Mouse (Mus musculus) embryonic facial prominence, embryonic 15.5 days (tissue): ENCODE data around the gene Cdc7. TPM values are rescaled to one million over a fixed set of nuclear protein-coding genes. Genes with fewer than 3 reads are reported as not detected.

Source experiments
- ATAC-seq: fragments of 200-750 bp; cut with Nextera tagmentation; 2 replicates; pipeline ENCODE4 v1.8.0; 2017; ENCODE audit warnings: low read depth, moderate TSS enrichment; ENCODE audit not compliant: insufficient number of reproducible peaks, low FRiP score, low TSS enrichment
- H3K27ac ChIP-seq: fragments of 300-500 bp; sonication (generic); replicated peaks from 2 replicates; pipeline ENCODE4 v1.5.1; 2015; ENCODE audit warnings: mild to moderate bottlenecking, inconsistent platforms
- H3K27me3 ChIP-seq: fragments of 300-500 bp; sonication (generic); 2 replicates; pipeline ENCODE4 v1.6.1; 2015; ENCODE audit warnings: inconsistent platforms
- H3K36me3 ChIP-seq: fragments of 300-500 bp; sonication (generic); 2 replicates; pipeline ENCODE4 v1.6.1; 2015; ENCODE audit warnings: mild to moderate bottlenecking, inconsistent platforms
- H3K4me1 ChIP-seq: fragments of 300-500 bp; sonication (generic); 2 replicates; pipeline ENCODE4 v1.6.1; 2015; ENCODE audit warnings: inconsistent platforms
- H3K4me2 ChIP-seq: fragments of 300-500 bp; sonication (generic); replicated peaks from 2 replicates; pipeline ENCODE4 v1.6.1; 2015; ENCODE audit warnings: mild to moderate bottlenecking, inconsistent platforms
- H3K4me3 ChIP-seq: fragments of 300-500 bp; sonication (generic); replicated peaks from 2 replicates; pipeline ENCODE4 v1.5.1; 2015; ENCODE audit warnings: mild to moderate bottlenecking, inconsistent platforms
- H3K9ac ChIP-seq: fragments of 300-500 bp; sonication (generic); 2 replicates; pipeline ENCODE4 v1.6.1; 2015; ENCODE audit warnings: inconsistent platforms
- H3K9me3 ChIP-seq: fragments of 300-500 bp; sonication (generic); replicated peaks from 2 replicates; pipeline ENCODE4 v1.6.1; 2016; ENCODE audit warnings: inconsistent platforms
- WGBS: fragments of 180-500 bp; shearing (Covaris S2); methylation state at CpG from one replicate; pipeline ENCODE4 v1.1.7; 2015; 5-methylcytosine and 5-hydroxymethylcytosine counted together
- polyA plus RNA-seq: library from polyadenylated mRNA; unstranded; fragments of >200 nt; fragmentation: Nextera tagmentation; extraction: Ambion mirVana; gene quantifications from 2 replicates; pipeline ENCODE4 v1.2.1, GENCODE M21; 2015

Gene Cdc7
- polyA plus RNA-seq, 1 experiment from 2014 or later: 38.3 TPM

DNA sequence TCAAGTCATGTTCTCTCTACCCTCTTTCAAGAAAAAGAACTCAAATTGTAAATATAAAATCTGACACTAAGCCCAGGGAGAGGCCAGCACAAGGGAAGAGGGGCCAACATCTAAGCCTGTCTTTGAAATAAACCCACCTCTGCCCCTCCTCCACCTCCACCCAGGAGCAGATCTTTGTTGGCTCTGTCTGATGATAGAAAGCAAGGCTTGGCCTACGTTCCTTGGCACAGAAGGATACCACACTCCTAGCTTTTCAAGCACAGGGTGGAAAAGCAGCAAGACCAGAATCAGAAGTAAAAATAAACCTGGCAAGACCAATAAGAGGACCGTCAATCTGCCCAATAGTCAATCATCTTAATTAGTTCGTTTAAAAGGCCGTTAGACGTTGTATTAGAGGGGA lies 61.2 kb downstream of the Cdc7 start:
- Histone ChIP-seq H3K27ac (no peak overlapping the region), H3K4me3 (no peak overlapping the region), H3K36me3 (no peaks in the 10 kb centered on the region), H3K4me2 (no peak overlapping the region), H3K27me3 (no peaks in the 10 kb centered on the region), H3K9me3 (no peaks in the 10 kb centered on the region), H3K4me1 (peaks cover 30% of the 10 kb centered on the region), H3K9ac (no peak overlapping the region)
- WGBS: 68% methylated on average over 5 of the region's 5 CpGs
- no peak for ATAC-seq

DNA sequence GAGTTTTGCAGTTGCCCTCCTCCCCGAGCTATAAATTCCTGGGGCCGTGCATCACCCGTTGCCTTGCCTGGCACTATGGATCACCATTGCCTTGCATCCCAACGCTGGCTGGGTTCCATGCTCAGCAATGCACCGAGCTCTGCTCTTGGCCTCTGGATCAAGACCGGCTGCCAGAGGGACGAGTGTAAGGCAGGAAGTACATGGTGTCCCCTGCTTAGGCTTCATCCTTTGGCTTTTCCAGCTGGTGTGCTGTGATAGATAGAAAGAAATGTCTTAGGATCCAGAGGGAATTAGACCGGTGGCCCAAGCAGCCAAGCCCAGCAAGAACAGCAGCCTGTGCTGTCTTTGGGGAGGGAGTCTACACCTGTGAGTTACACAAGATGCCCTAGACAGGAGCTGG lies 61.7 kb downstream of the Cdc7 start:
- H3K36me3 ChIP-seq: no peaks in the 10 kb centered on the region
- H3K9me3 ChIP-seq: no peaks in the 10 kb centered on the region
- ATAC-seq: no peak
- no peak overlapping the region for H3K9ac ChIP-seq
- H3K4me3 ChIP-seq: no peak overlapping the region
- no peak overlapping the region for H3K27ac ChIP-seq
- peaks cover 26% of the 10 kb centered on the region for H3K4me1 ChIP-seq
- no peaks in the 10 kb centered on the region for H3K27me3 ChIP-seq
- WGBS: 69% methylated on average over 8 of the region's 8 CpGs
- no peak overlapping the region for H3K4me2 ChIP-seq

DNA sequence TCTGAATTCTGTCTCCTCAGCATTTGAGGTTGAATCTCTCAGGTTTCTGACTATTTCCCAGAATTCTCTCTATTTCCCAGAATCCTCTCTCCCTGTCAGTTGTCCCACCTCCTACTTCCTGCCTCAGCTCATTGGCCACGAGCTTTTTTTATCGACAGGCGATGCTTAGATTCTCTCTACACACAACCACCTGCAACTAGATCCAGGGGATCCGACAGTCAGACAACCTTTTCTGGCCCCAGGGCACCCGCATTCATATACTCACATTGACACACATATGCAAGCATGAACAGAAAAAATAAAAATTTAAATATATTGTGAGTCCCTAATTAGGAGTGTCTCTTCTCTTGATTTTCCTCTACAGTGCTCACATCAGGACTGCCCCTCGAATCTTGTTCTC lies 63.5 kb downstream of the Cdc7 start:
- no peak overlapping the region for H3K4me2 ChIP-seq
- H3K4me1 ChIP-seq: peaks cover 24% of the 10 kb centered on the region
- no peaks in the 10 kb centered on the region for H3K27me3 ChIP-seq
- H3K9me3 ChIP-seq: no peaks in the 10 kb centered on the region
- H3K9ac ChIP-seq: no peak overlapping the region
- H3K27ac ChIP-seq: no peak overlapping the region
- WGBS: 86% methylated on average over 6 of the region's 6 CpGs
- no peak for ATAC-seq
- no peak overlapping the region for H3K4me3 ChIP-seq
- no peaks in the 10 kb centered on the region for H3K36me3 ChIP-seq

DNA sequence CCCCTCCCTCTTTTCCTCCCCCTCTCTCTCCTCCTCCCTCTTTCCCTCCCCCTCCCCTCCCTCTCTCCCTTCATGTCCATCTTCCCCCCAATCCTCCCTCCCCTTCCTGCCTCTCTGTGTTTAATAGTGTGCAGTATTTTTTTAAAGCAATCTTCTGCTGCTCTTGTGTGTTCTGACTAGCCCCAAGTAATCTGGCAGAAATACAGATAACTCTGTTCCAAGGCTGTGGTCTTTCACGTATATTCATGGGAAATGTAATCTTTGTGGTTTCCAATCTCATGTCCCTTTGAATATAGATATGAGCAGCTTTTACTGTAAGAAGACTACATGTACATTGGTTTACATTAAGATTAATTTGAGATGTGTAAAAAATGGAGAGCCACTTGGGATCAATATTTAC lies 64.4 kb downstream of the Cdc7 start:
- Histone ChIP-seq H3K36me3 (no peaks in the 10 kb centered on the region), H3K27ac (no peak overlapping the region), H3K4me3 (no peak overlapping the region), H3K27me3 (no peaks in the 10 kb centered on the region), H3K4me2 (no peak overlapping the region), H3K4me1 (peaks cover 24% of the 10 kb centered on the region), H3K9me3 (no peaks in the 10 kb centered on the region), H3K9ac (no peak overlapping the region)
- 13% methylated on average over 1 of the region's 1 CpGs for WGBS
- no peak; the same call in 1 of the 2 replicates for ATAC-seq

DNA sequence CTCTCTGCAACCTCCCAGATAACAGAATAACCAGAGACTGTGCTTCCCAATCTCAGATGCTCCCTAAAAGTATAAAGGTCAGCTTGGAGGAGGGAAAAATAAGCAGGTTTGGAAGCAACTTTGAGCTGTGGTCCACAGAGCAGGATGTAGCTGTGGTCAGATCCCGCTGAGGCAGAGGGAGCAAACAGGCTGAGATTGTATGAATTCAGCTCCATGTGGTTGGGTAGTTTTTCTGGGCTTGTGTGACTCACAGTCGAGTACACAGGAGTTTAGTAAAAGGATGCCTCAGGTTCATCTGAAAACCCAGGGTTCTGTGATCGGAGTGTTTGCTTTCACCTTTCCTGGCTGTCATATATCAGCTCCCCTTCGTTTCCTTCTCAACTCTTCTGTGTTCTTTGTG lies 65.7 kb downstream of the Cdc7 start:
- Histone ChIP-seq H3K4me3 (no peak overlapping the region), H3K9ac (no peak overlapping the region), H3K27me3 (no peaks in the 10 kb centered on the region), H3K9me3 (no peaks in the 10 kb centered on the region), H3K27ac (no peak overlapping the region), H3K4me1 (peaks cover 16% of the 10 kb centered on the region), H3K36me3 (no peaks in the 10 kb centered on the region), H3K4me2 (no peak overlapping the region)
- WGBS: 64% methylated on average over 4 of the region's 4 CpGs
- no peak for ATAC-seq

DNA sequence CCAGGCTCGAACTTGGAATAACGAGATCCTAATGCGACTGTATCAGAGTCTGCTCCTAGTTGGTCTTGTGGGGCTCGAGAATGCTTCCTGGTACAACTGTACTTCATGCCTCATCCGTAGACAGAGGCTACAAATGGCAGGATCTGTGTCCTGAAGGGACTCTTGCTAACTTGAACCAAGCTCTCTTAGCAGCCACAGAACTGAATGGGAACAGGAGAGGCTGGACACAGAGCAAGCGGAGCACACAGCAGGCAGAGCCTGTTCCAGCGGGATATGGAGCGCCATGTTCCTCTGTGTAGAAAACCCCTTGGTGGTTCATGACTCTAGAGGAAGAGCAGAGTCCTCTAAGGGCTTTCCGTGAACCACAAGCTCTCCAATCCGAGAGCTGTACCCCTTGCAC lies 66.7 kb downstream of the Cdc7 start:
- H3K4me1 ChIP-seq: peaks cover 14% of the 10 kb centered on the region
- H3K27ac ChIP-seq: no peak overlapping the region
- H3K9ac ChIP-seq: no peak overlapping the region
- WGBS: 87% methylated on average over 10 of the region's 10 CpGs
- no peak for ATAC-seq
- H3K4me2 ChIP-seq: no peak overlapping the region
- H3K27me3 ChIP-seq: no peaks in the 10 kb centered on the region
- H3K9me3 ChIP-seq: no peaks in the 10 kb centered on the region
- H3K36me3 ChIP-seq: no peaks in the 10 kb centered on the region
- no peak overlapping the region for H3K4me3 ChIP-seq

Other genes with a start within 250 kb of the Cdc7 start
- 0.32 and 0.83 TPM in 2 replicates for gene Hfm1, start 38.0 kb upstream of the Cdc7 start, polyA plus RNA-seq